Mouse (Mus musculus) retina, postnatal 7 days (tissue): ENCODE measurements at regions not wholly inside any gene's neighbourhood (a gene's known extent, or its start where the extent isn't known, plus 50 kb on each side); places are given as distances from the start of the nearest gene placed in this dataset.
A peak's percentile ranks its signal among the peaks of the same experiment; 100 is the strongest.
"Not testable (repeated sequence)": the region's sequence is repeated elsewhere in the genome, so short reads cannot be mapped to it uniquely, and the experiment has no call there.

Experiments used
- DNase-seq: peaks from one replicate; pipeline ENCODE4 v3.0.0-alpha.2; 2012; ENCODE audit warnings: low read depth, low spot score

DNA sequence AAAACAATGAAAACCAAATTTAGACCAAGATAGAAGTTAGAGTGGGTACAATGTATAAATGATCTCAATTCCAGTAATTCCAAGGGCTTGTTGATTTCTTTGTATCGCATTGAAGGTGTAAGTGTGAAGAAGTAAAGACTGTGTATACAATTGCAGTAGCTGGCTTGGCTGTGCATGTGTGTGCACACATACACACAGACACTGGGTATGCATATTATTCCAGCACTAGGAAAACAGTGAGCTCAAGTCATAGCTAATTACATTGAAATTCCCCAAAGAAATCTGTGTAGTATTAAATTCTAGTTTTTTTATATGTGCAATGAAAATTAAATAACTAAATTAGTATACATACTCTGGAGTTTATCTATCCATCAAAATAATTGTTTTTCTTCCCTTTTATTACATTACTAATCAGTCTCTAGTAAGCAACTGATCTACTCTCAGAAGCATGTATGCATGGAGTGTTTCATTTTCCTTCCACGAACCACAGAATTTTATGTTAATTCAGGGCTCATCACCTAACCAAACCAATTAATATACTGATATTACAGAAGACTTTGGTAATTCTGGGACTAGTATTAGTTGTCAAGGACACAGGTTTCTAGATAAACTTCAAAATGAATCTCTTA lies 56.5 kb downstream of the Gm8797 start:
- DNase-seq = no peak

DNA sequence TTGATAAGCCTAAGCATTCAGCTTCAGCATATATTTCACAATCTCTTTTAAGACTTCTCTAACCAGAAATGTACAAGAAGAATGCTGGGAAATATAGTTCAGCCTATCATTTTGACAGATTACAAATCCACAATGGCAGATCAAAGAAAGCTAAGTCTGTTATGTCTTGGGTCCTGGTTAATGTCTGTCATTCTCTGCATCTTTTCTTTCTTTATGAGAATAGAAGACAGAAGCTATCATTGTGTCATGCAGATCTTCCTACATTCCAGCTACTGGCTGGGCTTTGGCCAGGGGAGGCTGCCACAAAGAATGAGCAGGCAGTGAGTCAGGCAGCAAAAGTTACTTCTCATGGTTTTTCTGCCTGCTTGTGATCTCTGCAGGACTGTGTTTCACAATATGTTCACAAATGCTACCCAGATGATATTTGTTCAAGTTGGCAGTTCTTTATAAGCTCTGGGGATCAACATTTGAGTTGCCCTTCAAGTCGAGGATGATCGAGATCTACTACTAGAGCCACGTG lies 60.5 kb downstream of the Gm8797 start:
- DNase-seq = no peak

DNA sequence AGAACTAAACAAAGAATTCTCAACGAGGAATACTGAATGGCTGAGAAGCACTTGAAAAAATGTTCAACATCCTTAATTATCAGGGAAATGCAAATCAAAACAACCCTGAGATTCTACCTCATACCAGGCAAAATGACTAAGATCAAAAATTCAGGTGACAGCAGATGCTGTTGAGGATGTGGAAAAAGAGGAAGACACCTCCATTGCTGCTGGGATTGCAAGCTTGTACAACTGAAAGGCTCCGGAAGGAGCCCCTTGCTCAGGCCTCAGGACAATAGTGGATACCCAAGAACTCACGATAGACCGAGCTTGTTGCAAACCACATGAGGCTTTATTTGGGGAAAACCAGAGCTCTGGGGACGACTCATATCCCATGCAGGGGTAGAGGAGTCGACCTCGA lies 69.6 kb downstream of the Gm8797 start:
- DNase-seq = not testable (repeated sequence)

DNA sequence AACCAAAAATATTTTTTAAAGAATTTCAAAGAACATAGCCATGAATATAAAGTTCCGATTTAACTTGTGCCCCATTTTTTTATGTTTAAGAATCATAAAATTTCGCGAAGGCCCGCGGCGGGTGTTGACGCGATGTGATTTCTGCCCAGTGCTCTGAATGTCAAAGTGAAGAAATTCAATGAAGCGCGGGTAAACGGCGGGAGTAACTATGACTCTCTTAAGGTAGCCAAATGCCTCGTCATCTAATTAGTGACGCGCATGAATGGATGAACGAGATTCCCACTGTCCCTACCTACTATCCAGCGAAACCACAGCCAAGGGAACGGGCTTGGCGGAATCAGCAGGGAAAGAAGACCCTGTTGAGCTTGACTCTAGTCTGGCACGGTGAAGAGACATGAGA lies 109.6 kb downstream of the Gm8797 start:
- DNase-seq = not testable (repeated sequence)

DNA sequence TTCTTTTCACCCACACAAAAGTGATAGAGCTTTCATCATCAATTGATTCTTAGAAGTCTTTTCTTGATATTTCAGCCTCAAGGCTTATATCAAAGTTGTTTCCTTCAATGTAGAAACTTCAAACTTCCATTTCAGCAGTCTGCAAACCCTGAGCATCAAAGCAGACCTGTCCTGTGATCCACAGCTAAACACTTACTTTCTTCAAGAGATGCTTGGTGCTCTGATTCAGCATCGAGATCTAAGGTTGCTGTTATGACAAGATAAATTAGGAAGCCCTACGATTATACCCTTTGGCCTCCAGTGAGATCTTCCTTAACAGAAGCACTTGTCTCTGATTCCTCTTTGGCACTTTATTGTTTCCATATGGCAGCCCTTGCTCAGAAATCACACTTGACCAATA lies 119.8 kb downstream of the Gm8797 start:
- DNase-seq = no peak

DNA sequence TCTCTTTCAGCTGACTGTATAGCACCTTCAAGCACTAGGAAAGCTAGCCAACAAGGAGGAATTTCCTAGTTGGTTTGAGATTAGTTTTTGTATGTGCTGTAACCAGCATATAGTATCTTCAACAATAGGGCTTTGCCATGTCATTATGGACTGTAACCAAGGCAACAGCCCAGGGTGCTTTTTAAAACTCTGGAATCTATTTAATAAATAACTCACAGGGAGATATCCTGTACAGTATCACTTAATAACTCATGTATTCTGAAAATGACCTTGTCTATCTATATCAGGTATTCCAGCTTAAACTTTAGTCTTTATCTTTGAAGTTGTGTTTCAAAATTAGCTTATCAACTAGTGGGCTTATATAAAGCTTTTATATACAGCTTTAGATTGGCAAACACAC lies 128.5 kb downstream of the Gm8797 start:
- DNase-seq = no peak

DNA sequence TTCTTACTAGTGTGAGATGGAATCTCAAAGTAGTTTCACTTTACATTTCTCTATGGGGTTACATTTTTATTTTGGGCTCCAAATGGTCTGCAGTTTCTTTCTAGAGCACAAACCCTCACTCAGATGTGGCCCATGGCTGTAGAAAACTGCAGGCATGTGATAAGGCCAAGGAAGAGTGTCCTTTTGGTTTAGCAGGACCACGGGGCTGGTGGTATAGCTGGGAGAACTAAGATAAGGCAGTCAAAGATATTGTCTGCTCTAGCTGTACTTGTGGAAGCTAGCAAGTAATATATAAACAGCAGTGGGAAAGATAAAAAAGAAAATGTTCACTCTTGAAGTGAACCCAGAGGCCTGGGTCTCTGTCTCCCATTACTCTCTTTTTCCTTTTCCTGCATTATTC lies 166.9 kb downstream of the Gm8797 start:
- DNase-seq = no peak

DNA sequence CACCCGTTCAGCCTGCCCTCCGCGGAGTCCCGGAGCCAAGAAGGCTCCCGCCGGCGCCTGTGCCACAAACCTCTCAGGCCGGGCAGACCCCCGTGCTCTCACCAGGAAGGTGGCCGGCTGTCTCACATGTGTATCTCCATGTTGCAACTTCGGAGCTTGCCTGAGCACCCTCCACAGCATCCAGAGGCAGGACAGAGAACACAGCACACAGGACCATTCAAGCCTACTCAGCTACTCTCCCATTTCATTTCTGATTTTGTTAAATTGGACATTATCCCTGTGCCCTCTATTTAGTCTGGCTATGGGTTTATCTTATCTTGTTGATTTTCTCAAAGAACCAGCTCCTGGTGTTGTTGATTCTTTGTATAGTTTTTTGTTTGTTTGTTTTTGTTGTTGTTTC lies 199.6 kb downstream of the Gm8797 start:
- DNase-seq = not testable (repeated sequence)

DNA sequence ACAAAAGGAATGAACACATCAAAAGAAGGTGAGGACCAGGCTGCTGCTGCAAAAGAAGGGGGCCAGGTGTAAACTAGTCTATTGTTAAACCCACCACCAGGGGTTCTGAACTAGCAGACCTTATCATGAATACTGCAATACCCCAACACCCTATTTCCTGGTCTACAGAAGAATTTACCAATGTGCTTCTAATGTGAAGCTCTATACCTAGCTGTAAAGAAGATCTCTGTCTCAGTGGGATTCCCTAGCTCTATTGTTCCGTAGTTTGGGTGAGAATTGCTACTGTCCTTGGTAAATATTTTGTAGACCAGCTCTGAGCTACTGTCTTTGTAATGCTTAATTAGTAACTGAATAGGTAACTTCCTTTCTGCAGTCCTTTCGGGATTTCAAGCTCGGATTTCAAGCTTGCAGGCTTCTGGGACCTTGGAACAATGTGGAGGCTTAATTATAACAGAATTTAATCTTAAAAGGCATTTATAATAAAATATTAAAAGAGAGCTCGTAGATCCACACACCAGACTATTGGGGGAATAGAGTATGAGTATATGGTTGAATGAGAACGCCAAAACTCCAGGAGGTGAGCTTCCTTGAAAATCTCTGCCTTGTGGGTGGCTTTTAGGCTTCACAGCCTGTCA lies 238.5 kb downstream of the Gm8797 start:
- DNase-seq = not testable (repeated sequence)

DNA sequence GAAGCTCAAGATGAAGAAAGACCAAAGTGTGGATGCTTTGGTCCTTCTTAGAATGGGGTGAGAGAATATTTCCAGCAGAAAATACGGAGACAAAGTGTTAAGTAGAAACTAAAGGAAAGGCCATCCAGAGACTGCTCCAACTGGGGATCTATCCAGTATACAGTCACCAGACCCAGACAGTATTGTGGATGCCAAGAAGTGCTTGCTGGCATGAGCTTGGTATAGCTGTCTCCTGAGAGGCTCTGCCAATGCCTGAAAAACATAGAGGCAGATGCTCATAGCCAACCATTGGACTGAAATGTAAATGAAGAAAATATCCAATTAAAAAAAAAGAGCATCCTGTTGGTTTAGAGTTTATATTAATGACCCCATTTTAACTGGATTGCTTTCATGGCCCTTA lies 253.8 kb downstream of the Gm8797 start:
- DNase-seq = no peak

DNA sequence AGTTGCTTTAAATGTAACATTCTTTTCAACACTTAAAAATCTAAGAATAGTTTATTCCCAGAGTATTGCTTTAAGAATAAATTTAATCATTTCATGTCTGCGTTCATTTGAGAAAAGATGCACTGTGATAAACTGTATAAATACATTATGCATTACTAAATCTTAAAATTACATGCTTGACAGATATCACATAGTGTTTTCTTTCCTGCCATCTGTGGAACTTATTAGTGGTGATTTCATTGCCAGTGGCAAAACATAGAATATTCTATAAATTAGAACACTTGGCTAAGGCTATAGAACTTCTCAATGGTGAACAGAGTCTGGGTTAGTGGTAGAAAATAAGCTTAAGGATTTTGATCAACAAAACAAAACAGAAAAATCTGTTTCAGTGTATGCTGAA lies 268.1 kb downstream of the Gm8797 start:
- no peak for DNase-seq

DNA sequence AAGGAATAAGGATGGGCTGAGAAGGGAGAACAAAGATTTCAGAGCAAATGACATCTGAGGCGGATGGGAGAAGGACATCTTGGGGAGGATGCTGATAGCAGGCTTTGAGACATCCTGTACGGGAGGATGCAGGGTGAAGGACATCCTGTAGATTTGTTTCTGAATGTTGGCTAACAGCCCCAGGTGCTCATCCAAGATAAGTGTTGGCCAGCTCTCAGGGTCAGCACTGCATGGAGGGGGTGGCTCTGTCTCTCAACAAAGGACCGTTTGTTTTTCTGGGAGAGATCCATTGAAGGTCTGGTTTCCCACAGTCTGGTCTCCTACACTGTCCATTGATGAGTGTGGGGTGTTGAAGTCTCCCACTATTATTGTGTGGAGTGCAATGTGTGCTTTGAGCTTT lies 290.7 kb downstream of the Gm8797 start:
- DNase-seq = not testable (repeated sequence)

DNA sequence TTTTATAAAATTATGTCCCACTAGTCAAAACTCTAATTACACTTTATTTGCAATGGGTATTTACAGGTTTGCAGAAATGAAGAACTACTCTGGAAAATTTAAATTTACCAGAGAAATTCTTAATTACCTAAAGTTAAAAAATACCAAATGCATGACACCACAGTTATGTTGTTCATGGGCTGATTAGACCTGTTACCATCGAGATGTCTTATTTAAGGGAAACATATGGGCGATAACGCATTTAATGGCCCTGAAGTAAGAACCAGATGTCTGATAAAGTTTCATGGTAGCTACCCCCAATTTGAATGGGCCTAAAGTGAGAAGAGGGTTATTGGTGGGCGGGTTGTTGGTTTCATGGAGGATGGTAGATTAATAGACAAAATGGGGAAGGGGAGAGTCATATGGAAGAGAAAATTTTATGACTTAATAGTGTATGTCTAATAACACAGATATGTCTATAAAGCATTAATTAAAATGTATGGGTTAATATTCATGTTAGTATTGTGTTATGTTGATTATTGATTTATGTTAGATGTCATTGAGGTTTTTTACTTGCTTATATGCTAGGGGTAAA lies 299.0 kb downstream of the Gm8797 start:
- no peak for DNase-seq

DNA sequence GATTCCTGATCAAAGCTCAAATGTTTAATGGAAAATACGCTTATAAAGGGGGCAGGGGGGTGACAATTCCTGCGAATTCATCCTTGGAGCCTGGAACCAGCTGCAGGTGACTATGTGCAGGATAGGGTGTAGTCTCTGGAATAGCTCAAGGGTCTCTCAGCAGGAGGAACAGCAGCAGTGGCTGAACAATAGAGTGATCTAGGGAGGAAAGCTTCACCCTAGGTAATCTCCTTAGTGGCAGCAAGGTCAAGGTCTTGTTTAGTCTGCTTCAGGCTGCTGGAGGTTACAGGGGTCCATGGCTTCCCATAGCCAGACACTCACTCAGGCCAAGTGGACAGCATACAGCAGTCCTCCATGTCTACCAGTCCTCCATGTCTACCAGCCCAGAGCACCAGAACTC lies 301.3 kb downstream of the Gm8797 start:
- DNase-seq = no peak

DNA sequence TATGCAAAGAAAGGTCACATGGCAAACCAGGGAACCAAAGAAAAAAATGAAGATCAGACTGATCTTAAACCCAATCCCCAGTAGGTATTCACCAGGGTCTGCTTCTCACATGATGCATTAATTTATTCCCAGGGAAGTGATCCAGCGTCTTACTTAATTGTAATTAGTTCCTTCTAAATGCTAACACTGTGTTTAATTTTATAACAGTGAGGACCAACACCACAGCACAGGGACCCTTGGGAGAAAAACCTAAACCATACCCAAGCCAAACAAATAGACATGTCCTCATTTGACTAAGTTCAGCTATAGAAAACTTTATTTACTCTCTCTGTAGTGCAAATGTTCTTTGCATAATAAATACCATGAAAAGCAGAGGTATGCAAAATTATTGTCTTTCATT lies 333.2 kb downstream of the Gm8797 start:
- no peak for DNase-seq

DNA sequence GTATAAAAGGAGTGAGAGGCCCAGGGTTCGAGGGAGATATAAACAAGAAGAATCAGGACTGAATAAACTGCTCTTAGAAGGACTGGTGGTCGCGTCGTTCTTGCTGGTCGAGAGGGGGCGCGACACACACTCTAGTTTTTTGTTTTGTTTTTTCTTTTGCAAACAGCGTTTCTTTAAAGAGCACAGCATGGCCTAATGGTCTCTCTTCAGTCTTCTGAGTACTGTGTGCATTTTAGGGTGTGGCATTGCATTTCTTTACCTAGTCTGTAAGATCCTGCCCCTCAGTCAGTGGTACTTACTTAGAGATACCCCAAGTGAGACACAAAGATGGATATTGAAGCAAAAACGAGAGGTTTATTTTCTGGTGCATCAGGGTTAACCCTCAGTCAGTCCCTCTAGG lies 336.7 kb downstream of the Gm8797 start:
- no peak for DNase-seq

DNA sequence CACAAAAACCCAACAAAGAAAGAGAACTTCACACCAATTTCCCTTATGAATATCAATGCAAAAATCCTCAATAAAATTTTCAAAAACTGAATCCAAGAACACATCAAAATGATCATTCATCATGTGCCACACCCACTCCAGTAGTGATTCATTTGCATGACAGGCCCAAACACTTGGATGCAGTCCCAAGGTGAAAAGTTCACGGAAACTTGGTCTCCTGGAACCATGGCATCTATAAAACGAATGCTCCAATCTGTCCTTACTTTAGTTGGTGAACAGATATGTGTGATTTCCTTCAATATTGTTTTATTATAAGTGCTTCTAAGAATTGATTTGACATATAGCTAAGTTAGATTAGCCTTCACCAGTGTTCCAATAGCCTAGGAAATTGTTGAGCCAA lies 343.3 kb downstream of the Gm8797 start:
- no peak for DNase-seq

DNA sequence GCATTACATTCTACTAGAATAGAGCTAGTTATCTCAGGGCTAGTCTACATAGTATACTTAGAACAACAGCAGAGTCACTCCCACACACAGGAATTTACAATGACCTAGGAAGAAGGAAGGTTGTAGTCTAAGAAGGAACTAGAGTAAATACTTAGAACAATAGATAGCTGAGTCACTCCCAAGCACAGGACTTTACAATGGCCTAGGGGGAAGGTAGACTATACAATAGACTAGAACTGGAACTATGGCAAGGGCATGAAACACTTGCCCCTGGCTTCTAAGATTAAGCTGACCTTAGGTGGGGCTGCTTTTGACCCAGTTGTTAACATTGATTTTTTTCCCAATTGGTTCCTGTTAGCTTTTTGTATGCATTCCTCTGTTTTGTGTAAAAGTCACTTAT lies 343.8 kb downstream of the Gm8797 start:
- not testable (repeated sequence) for DNase-seq

DNA sequence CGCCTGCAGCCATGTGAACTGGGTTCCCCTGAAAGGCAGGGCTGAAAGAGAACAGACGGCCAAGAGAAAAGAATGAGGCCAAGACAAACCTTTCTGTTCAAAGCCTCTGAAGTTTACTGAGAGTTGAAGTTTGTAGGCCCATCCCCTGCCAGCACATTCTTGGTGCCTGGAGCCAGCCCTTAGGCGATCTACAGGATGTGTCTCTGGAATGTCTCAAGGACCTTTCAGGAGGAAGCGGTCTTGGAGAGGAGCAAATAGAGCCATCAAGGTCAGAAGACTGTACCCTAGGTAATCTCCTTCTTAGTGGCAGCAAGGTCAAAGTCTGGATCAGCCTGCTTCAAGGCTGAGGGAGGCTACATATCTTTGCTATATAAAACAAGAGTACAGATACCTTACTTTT lies 350.3 kb downstream of the Gm8797 start:
- no peak for DNase-seq

DNA sequence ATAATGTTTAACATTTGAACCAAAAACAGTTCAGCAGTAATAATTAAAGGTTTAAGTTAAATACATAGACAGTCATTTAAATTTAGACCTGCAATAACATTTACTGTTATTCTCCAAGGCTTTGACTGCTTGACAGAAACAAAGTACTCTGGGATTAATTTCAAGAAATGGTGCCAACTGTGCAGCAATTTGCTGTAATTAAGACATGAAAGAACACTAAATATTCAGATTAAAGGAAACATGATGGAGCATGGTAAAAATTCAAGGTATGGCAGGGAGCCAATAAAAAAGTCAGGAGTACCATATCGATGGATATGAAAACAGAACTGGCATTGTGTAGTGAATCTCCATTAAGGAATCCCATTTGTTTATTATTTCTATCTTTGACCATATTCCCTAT lies 352.3 kb downstream of the Gm8797 start:
- no peak for DNase-seq

DNA sequence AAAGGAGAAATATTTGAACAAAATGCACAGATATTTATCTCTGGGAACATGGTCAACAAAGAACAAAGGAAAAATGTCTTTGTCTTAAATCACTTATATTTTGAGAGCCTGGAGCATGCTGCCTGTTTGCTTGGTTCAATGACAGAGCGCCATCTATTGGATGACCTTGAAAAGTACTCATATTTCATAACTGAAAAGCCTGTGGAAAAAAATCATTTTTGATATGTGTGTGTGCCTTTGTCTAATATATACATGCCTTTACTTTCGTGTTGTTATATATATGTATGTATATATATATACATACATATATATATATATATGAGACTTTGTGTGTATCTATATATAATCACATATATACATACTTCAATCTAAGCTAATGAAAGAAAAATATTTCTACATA lies 356.1 kb downstream of the Gm8797 start:
- DNase-seq = peak; percentile 43

DNA sequence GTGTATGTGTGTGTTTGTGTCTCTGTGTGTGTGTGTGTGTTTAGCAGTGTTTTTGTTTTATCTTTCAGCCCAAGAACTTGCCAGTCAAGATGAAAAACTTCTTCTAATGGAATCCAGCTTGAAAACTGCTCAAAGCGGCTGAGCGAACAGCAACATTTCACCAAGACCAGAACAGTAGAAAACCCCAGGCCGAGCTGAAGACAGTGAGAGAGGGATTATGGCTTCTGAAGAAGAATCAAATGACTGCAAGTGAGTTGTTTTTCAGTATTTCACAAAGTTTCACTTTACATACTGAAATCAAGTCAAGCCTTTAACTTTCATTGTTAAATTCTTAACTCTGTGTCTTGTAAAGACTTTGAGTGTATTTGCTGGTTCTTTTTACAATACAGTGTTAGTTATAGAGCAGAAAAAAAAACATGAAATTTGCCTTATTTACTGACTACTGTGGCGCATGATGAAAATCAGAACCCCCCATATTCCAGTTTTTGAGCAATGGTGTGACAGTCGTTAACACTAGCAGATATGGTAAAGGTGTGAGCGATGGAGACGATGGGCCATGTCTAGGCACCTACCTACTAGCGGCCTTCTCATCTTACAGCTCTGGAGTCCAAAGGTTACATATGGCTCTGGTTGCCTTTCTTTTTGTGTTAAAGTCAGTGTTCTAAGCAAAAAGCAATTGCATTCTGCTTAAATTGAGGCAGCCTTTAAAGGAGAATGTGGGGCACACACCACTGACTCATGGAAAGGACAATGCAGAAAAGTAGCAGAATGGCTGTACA lies 357.0 kb downstream of the Gm8797 start:
- DNase-seq = no peak
